Mouse (Mus musculus) layer of hippocampus, postnatal 14 days (tissue): ENCODE measurements around the gene Gtdc1. TPM values are rescaled to one million over a fixed set of nuclear protein-coding genes. Genes with fewer than 3 reads are reported as not detected.
"Not testable (repeated sequence)": the region's sequence is repeated elsewhere in the genome, so short reads cannot be mapped to it uniquely, and the experiment has no call there.

Experiments used
- DNase-seq, 2 experiments: peaks; one replicate each; pipeline ENCODE4 v3.0.0; 2021 to 2022; ENCODE audit warnings: low spot score in 2 of 2, mixed read lengths in 1 of 2
- total RNA-seq, 2 experiments: library from RNA; stranded (reverse); gene quantifications; 2 replicates each; pipeline ENCODE4 v1.2.3; 2021

The Gtdc1 gene
- total RNA-seq, 2 experiments from 2014 or later: 64.7 to 66.4 TPM

- DNase-seq: peak in 1 of 2 experiments; percentile 20
Measured at GRCm38 (mm10) chr2:44622471-44622870, 305.0 kb downstream of the Gtdc1 start.

GRCm38 (mm10) chr2:44599653-44600052 lies 327.8 kb downstream of the Gtdc1 start:
- not testable (repeated sequence) for DNase-seq

GRCm38 (mm10) chr2:44594276-44594675 lies 333.2 kb downstream of the Gtdc1 start:
- DNase-seq: no peak

- no peak for DNase-seq
Measured at GRCm38 (mm10) chr2:44590881-44591280, 336.6 kb downstream of the Gtdc1 start.

- DNase-seq: no peak
Measured at GRCm38 (mm10) chr2:44584061-44584460, 343.4 kb downstream of the Gtdc1 start.

GRCm38 (mm10) chr2:44583491-44583890 lies 344.0 kb downstream of the Gtdc1 start:
- no peak for DNase-seq

GRCm38 (mm10) chr2:44571810-44572209 lies 355.6 kb downstream of the Gtdc1 start:
- no peak for DNase-seq

GRCm38 (mm10) chr2:44571156-44571555 lies 356.3 kb downstream of the Gtdc1 start:
- no peak for DNase-seq

GRCm38 (mm10) chr2:44569140-44569952 lies 358.1 kb downstream of the Gtdc1 start:
- no peak for DNase-seq

- DNase-seq: peak; percentile 41 to 48
Measured at GRCm38 (mm10) chr2:44564776-44565692, 362.4 kb downstream of the Gtdc1 start.

- no peak for DNase-seq
Measured at GRCm38 (mm10) chr2:44561789-44562188, 365.7 kb downstream of the Gtdc1 start.

- DNase-seq: no peak
Measured at GRCm38 (mm10) chr2:44559242-44559944, 368.1 kb downstream of the Gtdc1 start.

GRCm38 (mm10) chr2:44557669-44558281 lies 369.7 kb downstream of the Gtdc1 start:
- DNase-seq: peak in 1 of 2 experiments; percentile 37

GRCm38 (mm10) chr2:44556861-44557592 lies 370.4 kb downstream of the Gtdc1 start:
- DNase-seq: peak; percentile 42 to 49

GRCm38 (mm10) chr2:44554716-44555115 lies 372.7 kb downstream of the Gtdc1 start:
- DNase-seq: no peak

GRCm38 (mm10) chr2:44549311-44549710 lies 378.1 kb downstream of the Gtdc1 start:
- DNase-seq: no peak

- DNase-seq: no peak
Measured at GRCm38 (mm10) chr2:44542775-44543174, 384.7 kb downstream of the Gtdc1 start.

GRCm38 (mm10) chr2:44541726-44542125 lies 385.7 kb downstream of the Gtdc1 start:
- DNase-seq: no peak

GRCm38 (mm10) chr2:44540881-44541280 lies 386.6 kb downstream of the Gtdc1 start:
- no peak for DNase-seq

- DNase-seq: no peak
Measured at GRCm38 (mm10) chr2:44539121-44539634, 388.3 kb downstream of the Gtdc1 start.
